Mouse (Mus musculus) thymus, postnatal 4 days (tissue): ENCODE data around the gene Gm34653.
"Not testable (repeated sequence)": the region's sequence is repeated elsewhere in the genome, so short reads cannot be mapped to it uniquely, and the experiment has no call there.

Experiments used
- DNase-seq: peaks from one replicate; pipeline ENCODE4 v3.0.0; 2021

The Gm34653 gene

GRCm38 (mm10) chr2:34818492-34818891, 14.3 kb upstream of the Gm34653 start:
- DNase-seq, result no peak

- DNase-seq, result peak; percentile 94
These were observed 6.9 kb upstream of the Gm34653 start, which contains the start of gene Fbxw2 for GRCm38 (mm10) chr2:34825827-34826459. Gene Fbxw2 (minus strand): TSS chr2:34826311.

- DNase-seq, result no peak
These were observed 6.2 kb upstream of the Gm34653 start for GRCm38 (mm10) chr2:34826460-34827231.

GRCm38 (mm10) chr2:34827591-34827990, 5.2 kb upstream of the Gm34653 start:
- no peak for DNase-seq

GRCm38 (mm10) chr2:34828026-34828425, 4.8 kb upstream of the Gm34653 start:
- DNase-seq, result no peak

GRCm38 (mm10) chr2:34830066-34830465, 2.7 kb upstream of the Gm34653 start:
- DNase-seq, result not testable (repeated sequence)

- no peak for DNase-seq
These were observed 817 bp downstream of the Gm34653 start for GRCm38 (mm10) chr2:34833624-34834023.

GRCm38 (mm10) chr2:34835669-34836068, 2.9 kb downstream of the Gm34653 start:
- no peak for DNase-seq

- DNase-seq, result peak; percentile 27
These were observed 7.3 kb downstream of the Gm34653 start for GRCm38 (mm10) chr2:34840143-34840542.

GRCm38 (mm10) chr2:34841706-34842105, 8.9 kb downstream of the Gm34653 start:
- no peak for DNase-seq

- no peak for DNase-seq
These were observed 10.6 kb downstream of the Gm34653 start for GRCm38 (mm10) chr2:34843211-34843939.

GRCm38 (mm10) chr2:34847702-34848101, 14.9 kb downstream of the Gm34653 start:
- DNase-seq, result no peak

- DNase-seq, result peak; percentile 38
These were observed 22.5 kb downstream of the Gm34653 start for GRCm38 (mm10) chr2:34855265-34855664.

- no peak for DNase-seq
These were observed 24.9 kb downstream of the Gm34653 start for GRCm38 (mm10) chr2:34857728-34858127.

- DNase-seq, result no peak
These were observed 36.9 kb downstream of the Gm34653 start for GRCm38 (mm10) chr2:34869680-34870079.

GRCm38 (mm10) chr2:34870520-34871474, 38.0 kb downstream of the Gm34653 start:
- DNase-seq, result peak; percentile 92

GRCm38 (mm10) chr2:34874271-34874670, 41.5 kb downstream of the Gm34653 start, which contains the start of gene Cutal:
Gene Cutal (plus strand): TSS chr2:34874396.
- DNase-seq, result no peak

GRCm38 (mm10) chr2:34874816-34875345, 42.1 kb downstream of the Gm34653 start, which contains the start of gene Psmd5:
Gene Psmd5 (minus strand): TSS chr2:34874968.
- no peak for DNase-seq

GRCm38 (mm10) chr2:34880054-34880453, 47.2 kb downstream of the Gm34653 start:
- DNase-seq, result no peak

GRCm38 (mm10) chr2:34882757-34883156, 50.0 kb downstream of the Gm34653 start:
- no peak for DNase-seq

GRCm38 (mm10) chr2:34883190-34883589, 50.4 kb downstream of the Gm34653 start:
- no peak for DNase-seq

GRCm38 (mm10) chr2:34884186-34884585, 51.4 kb downstream of the Gm34653 start:
- DNase-seq, result no peak
